Mouse (Mus musculus) adrenal gland, adult 8-10 months (tissue): ENCODE results near the gene Nanos1. TPM values are rescaled to one million over a fixed set of nuclear protein-coding genes. Genes with fewer than 3 reads are reported as not detected.
A peak's percentile ranks its signal among the peaks of the same experiment; 100 is the strongest.

ENCODE experiments used
- DNase-seq: peaks from one replicate; pipeline ENCODE4 v3.0.0; 2022
- total RNA-seq, 4 experiments: library from RNA; stranded (reverse); gene quantifications; 2 replicates each; pipeline ENCODE4 v1.2.4; 2022

Nanos1 gene
- under 1 TPM; 0.59 to 0.87 (median 0.79) TPM for total RNA-seq

GRCm38 (mm10) chr19:60755438-60756191 is at the start of gene Nanos1:
Nanos1 (plus strand) TSS chr19:60755987.
- DNase-seq = peak; percentile 81

DNA sequence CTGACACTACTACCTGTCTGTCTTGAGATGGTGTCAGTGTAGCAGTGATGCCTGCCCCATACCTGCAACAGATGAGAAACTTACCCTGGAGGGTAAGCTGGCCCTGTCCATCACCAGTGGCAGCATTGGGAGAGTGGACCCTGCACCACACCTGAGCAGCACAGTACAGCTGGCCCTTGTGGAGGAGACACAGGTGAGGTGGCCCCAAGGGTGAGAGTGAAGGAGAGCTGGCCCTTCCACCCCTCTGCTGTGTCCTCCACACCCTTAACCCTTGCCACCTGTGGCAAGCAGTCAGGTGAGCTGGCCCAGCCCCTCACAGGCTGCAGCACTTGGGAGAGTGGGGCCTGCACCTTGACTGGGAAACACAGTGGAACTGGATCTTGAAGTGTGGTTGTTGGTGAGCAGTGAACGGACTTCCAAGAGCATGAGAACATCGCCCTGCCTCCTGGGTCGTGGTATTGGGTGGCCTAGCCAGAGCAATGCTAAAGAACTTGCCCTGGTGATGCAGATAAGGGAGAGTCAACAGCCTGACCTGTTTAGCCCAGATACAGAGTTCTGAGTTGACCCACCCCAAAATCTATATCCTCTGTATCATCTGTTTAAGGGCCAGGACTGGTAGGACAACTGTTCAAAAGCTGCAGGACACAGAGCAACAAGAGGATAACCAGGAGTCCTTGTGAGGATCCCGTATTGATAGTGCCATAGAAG is 46.4 kb upstream of the Nanos1 start:
- DNase-seq = no peak

DNA sequence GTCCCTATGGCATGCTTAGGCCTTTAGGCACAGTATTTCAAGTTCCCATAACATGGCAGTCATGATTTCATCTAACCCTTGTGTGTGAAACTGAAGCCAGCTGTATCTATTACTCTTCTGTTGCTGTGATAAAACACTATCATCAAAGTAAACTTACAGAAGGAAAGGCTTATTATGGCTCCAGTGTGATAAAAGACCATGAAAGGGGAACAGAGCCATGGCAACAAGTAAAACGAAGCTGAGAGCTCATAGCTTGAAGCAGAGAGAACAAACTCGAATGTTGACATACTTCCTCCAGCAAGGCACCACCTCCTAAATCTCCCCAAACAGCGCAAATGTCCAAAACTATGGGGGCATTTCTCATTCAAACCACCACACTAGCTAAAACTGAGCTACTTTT is 45.6 kb upstream of the Nanos1 start:
- DNase-seq = no peak

DNA sequence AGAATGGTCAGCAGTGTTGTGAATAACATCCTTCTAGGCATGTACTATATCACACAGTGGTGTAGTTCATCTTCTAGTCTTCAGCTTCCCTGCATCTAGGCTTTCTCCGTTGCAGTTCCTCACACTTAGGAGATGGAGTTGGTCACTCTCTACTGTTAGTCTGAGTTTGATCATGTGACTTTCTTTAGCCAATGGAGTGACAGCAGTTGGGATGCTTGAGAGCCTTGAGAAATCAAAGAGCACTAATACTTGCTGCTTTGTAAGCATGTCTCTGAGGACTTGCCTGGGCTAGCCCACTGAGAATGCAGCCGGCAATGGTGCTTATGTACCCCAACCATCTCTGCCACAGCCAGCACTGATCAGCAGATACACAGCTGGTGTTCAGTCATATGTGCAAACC is 43.2 kb upstream of the Nanos1 start:
- DNase-seq = no peak

DNA sequence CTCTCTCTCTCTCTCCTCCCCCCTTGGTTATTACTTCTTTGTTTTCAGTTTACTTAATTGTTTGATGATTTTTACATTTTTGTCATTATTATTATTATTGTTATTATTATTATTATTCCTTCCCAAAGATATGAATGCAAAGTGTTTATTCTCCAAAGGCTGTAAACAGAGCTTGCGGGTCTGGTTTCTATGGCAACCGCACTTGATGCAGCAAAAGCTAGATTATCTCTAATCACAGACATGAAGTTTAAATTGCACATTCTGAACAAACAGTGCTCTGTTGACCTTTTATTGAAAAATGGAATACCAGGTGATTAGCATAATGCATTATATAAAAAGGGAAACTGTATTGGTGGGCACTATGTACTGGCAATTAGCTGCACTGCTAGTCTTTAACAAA is 39.4 kb upstream of the Nanos1 start:
- DNase-seq = no peak

DNA sequence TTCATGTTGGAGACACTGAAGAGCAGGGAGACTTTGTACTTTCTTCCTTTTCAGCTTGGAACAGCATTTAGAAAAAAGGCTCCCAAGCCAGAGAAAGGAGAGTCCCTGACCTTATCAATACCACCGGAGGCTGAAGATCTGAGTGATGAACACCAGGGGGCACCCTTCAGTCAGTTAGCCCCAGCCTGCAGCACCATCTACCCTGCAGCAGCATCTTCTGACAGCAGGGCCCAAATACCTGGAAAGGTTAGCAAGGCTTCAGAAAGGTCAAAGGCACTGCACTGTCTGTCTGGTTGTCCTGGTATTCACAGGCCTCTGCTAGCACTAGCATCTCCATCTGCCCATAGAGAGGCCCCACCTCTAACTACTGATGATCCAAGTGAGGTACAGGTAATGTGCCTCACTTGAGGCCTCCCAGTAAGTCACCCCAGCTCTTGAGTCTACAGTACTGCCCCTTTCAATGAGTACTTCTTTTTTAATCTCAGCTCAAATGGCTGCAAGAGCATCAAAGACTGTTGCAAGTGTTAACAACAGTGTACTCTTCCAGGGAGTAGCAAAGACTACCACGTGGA is 25.4 kb upstream of the Nanos1 start:
- DNase-seq = peak; percentile 12

DNA sequence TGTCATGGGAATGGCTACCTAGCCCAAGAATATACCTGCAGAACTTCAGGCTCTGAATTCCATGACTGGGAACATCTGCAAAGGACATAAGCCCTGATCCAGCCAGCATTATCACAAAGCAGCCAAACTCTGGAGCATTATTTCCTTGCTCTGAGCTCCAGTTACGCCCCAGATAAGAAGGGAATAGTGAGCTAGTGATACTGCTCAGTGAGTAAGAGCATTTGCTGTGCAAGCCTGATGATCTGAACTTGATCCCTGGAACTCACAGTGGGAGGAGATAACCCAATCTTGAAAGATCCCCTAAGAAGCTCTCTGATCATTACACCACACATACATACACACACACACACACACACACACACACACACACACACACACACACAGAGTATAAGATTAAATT is 24.5 kb upstream of the Nanos1 start:
- DNase-seq = no peak

DNA sequence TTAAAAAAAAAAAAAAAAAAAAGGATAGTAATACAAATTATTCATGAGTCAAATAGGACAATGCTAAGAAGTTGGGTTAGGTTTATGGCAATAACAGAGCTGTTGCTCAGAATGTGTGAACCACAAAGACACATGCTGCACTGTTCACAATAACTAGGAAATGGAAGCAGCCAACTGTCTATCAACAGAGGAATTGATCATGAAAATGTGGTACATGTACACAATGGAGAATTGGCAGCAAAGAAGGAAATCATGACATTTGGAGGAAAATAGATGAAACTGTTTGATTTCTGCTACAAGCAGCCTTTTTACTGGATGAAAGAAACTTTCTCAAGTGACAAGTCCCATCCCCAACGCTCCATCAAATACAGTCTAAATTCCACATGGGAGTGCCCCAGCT is 23.8 kb upstream of the Nanos1 start:
- no peak for DNase-seq

DNA sequence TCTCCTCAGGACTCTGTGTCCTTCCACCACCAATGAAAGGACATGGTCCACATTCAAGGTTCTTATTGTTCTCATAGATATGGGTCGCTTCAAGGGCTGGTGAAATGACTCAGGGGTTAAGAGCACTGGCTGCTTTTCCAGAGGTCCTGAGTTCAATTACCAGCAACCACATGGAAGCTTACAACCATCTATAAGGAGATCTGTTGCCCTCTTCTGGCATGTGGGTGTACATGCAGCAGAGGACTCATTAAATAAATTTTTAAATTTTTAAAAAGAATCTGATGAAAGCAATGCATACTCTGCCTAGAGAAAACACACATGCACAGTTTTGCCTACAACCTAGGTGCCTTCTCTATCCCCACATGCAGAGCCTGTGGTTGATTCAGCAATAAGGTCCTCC is 15.2 kb upstream of the Nanos1 start:
- no peak for DNase-seq

- no peak for DNase-seq
Observed at GRCm38 (mm10) chr19:60743767-60744547, 11.8 kb upstream of the Nanos1 start.

- no peak for DNase-seq
Observed at GRCm38 (mm10) chr19:60747801-60748200, 8.0 kb upstream of the Nanos1 start.

GRCm38 (mm10) chr19:60756192-60757098 is 658 bp downstream of the Nanos1 start:
- DNase-seq = peak; percentile 21

- no peak for DNase-seq
Observed at GRCm38 (mm10) chr19:60757099-60757785, 1.5 kb downstream of the Nanos1 start.

DNA sequence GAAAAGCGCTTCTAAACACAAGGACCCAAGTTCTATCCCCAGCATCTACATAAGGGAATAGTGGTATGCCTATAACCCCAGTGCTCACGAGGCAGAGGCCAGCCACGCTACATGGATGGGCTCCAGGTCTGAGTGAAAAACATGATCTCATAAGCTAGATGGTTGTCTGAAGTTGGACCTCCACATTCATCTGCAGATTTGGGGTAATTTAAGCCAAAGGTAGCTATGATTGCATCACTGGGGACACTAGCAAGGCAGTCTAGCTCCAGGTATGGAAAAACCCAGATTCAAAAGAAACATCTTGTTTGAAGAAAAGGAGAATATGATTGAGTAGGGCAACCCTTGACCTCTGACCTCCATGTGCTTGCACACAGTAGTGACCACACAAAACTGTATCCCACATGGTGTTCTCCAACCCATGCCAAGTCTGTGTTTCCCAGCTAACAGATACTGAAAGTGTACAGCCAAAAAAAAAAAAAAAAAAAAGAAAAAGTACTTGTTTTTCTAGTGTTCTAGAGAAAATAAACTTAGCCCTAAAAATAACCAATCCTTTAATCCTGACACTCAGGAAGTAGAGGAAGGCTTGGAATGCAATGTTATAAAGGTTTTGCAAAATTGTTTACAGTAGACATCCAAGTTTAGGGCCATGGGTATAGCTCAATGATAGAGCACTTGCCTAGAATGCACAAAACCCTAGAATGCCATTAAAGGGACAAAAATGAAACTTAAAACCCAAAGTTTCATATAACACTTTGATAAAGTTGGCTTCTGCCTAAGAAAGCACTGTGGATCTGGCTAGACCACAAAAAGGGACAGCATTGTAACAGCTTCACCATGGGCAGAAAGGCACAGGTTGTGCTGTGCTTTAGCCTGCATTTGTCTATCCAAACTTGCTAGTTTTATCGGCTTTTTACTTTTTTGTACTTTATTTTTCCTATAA is 3.4 kb downstream of the Nanos1 start:
- DNase-seq = no peak

DNA sequence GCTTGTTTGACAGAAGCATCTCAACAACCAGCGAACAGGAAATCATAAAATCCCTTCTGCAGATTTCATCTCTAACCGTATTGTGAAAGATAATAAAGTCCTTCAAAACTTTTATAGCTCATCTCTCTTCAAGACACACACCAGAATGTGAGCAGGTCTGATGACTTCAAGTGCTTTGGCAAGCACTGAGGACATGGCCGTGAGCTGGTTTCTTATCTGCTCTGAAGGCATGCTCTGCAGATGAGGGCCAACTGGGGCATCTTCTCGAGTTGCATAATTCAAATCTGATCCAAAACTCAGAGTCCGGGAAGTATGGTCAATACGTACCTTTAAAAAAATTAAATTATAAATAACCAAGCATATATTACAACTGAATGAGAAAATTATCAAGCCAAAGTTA is 17.6 kb downstream of the Nanos1 start:
- peak; percentile 71 for DNase-seq

- no peak for DNase-seq
Observed at GRCm38 (mm10) chr19:60782034-60782433, 26.2 kb downstream of the Nanos1 start.

GRCm38 (mm10) chr19:60784712-60785111 is 28.9 kb downstream of the Nanos1 start:
- no peak for DNase-seq

DNA sequence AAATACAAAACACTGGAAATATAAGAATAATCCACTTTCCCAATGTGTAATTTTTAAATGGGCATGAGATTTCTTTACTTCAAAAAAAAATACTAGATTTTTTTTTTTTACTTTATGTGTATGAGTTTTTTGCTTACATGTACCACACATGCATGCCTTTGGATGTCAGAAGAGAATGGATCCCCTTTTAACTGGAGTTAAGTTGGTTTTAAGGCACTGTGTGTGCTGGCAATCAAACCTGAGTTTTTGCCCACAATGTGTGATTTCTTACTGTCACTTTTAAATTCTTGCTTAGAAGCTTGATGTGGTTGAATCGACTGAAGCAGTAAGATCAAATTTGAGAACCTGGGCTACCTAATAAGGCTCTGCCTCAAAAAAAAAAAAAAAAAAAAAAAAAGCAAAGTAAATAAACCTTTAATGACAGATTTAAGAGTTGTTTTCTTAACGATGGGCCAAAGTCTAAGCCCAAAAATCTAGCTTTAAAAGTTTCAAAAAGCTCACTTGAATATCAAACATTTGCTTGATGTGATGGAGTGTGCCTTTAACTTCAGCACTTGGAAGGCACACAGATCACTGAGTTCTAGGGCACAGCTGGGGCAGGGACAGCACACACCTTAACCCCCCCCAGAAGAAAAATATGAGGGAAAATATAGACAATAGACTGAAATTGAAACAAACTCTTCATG is 31.8 kb downstream of the Nanos1 start:
- no peak for DNase-seq

DNA sequence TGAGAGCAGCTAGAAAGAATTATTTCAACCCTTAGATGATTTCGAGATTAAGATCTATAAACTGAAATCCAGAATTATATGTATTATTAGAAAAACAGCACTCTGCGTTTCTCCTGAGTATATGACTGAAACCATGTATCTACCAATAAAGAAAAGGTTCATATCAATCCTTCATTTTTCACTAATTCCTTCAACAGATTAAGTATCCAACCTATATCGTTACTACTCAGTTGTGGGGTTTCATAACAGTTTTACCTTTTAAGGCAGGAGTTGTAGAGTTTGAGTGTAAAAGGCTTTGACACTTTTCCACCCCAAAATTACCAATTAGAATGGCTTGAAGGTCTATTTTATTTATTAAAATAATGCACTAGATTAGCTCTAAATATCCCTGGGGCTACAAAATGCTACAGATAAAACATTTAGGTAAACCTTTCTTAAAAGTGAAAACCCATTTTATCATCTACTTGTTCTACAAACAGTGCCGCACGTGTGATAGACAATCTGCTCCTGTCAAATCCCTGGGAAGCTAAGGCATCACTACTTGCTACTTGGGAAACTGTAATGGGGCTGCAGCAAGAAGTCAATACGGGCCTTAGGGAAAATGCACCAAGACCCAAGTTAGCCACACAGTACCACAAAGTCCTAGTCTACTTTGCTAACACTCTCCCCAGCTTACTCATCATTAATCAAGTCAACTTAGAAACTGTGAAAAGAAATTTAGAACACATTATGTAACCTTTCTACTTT is 32.6 kb downstream of the Nanos1 start:
- no peak for DNase-seq
